Mouse (Mus musculus): ENCODE results near the gene Dync2li1. TPM values are rescaled to one million over a fixed set of nuclear protein-coding genes. Genes with fewer than 3 reads are reported as not detected.

Gene Dync2li1
- total RNA-seq (2021) = 10 to 100 TPM; 22.1 to 24.3 TPM
- long read RNA-seq, experiment 1, transcript Dync2li1-201 (13 exons, 1,354 nt) = major isoform, 28 of 28 reads
- long read RNA-seq, experiment 1, partial matches to known transcripts = 0 of 28 reads
- long read RNA-seq, experiment 1, other reads (novel, unspliced or antisense) = 0 of 28 reads
- long read RNA-seq, experiment 2, transcript Dync2li1-201 (13 exons, 1,354 nt) = major isoform, 25 of 26 reads
- long read RNA-seq, experiment 2, partial matches to known transcripts = 1 of 26 reads
- long read RNA-seq, experiment 2, other reads (novel, unspliced or antisense) = 0 of 26 reads

DNA sequence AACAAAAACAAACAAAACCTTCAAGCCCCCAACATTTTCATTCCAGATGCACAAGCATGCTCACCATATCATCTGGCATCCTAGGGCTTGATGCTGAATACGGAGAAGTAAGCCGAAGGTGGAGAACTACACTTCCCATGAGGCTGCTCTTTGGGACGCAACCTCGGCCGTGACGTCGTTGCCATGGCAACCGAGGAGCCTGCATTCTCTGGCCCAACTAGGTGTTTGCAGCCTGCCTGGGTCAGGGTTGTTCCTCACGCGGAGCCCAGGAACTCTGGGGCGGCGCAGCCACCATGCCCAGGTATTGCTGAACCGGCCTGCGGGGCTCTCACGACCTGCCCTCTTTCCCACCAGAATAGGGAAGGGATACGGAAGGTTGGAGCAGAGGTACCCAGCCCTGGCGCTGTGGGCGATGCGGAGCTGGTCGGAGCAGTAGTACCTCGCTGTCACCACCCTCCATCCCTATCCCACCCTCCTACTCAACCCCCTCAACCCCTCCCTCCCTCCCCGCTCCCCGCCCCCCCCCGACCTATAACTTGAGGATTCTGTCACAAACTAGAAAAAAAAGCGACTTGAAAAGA lies at the start of gene Dync2li1:
Dync2li1 (plus strand) TSS at position 221 of the 581 bp plus-strand sequence.
- peak; percentile 94 to 95 for DNase-seq (ENCODE audit: low spot score in 2 of 2)
- intact Hi-C loops (cut with DNase I) = no loop called here

DNA sequence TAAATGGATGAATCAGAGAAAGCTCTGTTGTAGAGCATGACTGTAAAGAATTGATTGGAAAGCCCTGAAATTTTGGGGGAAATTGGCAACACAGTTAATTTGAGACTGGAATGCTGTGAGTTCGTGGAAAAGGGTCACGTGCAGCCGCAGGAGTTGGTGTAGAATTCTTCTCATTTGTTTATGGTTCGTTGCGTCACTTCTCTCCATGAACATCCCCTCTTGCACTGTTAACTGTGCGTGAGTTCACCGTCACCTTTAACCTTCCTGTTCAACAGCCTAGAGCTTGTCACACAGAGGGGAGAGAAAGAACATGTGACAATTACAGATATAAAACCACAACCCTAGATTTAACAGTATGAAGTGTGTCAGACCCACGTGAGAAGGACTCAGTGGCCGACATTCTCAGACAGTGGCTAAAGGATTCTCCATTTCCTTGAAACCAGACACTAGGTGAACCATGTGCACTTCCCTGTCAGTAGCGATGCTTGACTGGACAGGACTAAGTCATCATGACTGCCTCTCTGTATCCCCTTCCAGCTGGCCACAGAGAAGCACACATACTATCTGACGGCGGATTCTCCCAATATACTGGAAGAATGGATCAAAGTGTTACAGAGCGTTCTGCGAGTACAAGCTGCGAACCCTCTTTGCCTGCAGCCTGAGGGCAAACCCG lies 49.5 kb upstream of the Dync2li1 start:
- intact Hi-C loops (cut with DNase I) = no loop called here
- no peak for DNase-seq (ENCODE audit: low spot score in 2 of 2)

DNA sequence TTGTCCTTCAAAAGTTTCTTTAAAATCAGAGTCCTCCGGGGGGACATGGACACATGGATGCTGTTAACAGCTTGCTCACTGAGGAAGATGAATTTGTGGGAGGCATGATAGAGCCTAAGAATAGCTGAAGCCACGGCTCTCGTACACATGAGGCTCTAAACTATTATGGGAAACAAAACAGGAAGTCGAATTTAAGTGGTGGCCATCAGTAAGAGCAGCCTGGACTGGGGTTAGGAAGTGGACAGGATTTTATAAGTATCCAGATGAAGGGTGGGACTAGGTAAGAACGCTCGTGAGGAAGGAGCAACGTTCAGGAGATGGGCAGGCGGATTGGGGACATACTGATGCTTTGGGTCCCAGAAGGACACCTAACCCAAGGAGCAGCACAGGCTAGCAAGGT lies 47.0 kb upstream of the Dync2li1 start:
- no peak for DNase-seq (ENCODE audit: low spot score in 2 of 2)
- intact Hi-C loops (cut with DNase I) = no loop called here

DNA sequence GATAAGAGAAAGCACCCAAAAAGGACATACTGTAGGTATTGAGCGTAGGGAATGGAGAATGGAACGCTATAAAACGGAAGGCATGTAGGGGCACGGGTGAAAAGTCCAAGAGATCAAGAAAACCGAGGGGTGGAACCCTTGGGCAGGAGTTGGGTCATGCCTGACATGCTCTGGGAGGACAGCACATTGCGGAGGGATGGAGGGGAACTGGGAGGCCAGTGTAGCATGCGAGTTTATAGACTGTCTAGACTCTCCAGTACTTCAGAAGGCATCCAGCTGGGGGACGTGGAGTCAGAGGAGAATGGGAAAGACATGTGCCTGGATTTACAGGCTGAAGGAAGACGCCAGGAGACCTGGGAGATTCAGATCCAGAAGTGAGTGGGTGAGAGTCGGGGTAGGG lies 46.5 kb upstream of the Dync2li1 start:
- intact Hi-C loops (cut with DNase I) = no loop called here
- no peak for DNase-seq (ENCODE audit: low spot score in 2 of 2)

DNA sequence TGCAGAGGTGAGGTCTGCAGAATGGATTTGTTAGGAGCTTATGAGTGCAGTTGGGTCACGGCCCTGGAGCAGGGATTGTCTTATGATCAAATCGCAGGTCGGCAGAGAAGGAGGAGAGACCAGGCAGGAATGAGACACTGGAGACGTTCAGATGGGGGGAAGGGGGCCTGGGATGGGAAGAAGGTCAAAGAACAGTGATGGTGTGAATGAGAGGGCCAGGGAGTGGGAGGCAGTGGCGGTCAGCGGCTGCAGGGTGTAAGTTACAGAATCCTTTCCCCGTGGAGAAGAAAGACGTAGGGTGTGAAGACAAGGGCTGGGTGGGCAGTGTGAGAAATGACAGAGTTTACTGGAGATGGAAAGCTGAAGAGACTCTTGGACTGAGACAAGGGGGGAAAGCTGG lies 45.5 kb upstream of the Dync2li1 start:
- no peak for DNase-seq (ENCODE audit: low spot score in 2 of 2)
- intact Hi-C loops (cut with DNase I) = no loop called here

DNA sequence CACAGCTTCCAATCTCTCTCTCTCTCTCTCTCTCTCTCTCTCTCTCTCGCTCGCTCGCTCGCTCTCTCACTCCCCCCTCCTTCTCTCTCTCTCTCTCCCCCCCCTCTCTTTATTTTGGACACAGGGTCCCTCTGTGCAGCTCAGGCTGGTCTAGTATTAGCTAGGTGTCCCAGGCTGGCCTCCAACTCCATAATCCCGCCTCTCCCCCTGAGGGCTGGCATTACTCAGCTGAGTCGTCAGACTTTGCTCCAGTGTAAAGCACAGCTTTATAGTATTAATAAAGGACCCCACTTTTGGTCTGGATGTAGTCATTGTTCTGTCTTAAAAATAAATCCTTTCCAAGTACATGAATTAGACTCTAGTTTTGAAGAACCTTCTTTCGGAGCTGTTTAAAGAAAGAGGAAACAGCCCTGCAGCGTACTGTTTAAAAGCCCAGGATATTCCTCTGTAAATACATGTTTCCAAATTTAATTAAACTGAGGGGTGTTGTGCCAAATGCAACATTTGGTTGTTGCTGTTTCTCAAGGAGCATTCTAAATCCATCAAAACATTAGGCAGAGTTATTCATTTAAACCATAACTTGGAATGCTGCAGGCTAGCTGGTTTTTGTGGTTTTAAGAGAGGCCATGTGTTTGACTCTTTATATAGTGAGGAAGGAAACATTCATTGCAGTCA lies 44.4 kb upstream of the Dync2li1 start:
- intact Hi-C loops (cut with DNase I) = no loop called here
- DNase-seq (ENCODE audit: low spot score in 2 of 2) = no peak

DNA sequence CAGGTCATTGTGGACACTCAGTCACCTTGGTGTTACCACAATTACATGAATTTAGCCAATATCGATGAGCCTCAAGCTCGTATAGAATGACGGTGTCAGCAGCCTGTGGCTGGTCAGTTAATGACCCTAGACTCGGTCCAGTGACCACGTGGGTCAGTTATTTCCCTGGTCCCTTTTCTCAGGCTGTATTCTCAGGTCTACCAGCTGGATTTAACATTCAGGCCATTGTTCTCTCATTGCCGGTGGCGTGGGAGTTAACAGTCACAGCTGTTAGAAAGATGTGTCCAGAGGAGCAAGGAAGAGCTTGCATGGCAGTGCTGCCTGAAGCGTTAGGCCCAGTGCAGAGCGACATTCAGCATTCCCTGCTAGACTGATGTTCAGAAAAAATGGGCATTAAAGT lies 42.2 kb upstream of the Dync2li1 start:
- intact Hi-C loops (cut with DNase I) = no loop called here

DNA sequence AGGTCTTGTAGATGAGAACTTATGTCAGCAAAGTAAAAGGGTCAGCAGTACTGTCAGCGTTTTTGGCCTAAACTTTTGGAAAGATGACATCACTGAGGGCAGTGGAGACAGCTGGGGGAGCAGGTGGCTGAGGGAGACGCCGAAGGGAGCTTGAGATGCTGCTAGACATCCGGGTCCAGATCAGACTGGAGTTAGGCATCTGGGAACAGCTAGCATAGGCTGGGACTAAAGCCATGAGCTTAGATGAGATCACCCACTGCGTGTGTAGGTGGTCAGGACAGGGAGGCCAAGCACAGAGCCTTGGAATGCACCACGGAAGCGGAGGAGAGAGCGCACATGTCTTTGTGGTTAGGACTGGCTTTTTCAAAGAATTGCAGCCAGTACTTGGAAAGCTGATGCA lies 41.2 kb upstream of the Dync2li1 start:
- DNase-seq (ENCODE audit: low spot score in 2 of 2) = peak; percentile 46 to 76
- intact Hi-C loops (cut with DNase I) = no loop called here

More for the DNA sequence above, 42.2 kb upstream of the Dync2li1 start:
- no peak for DNase-seq (ENCODE audit: low spot score in 2 of 2)

DNA sequence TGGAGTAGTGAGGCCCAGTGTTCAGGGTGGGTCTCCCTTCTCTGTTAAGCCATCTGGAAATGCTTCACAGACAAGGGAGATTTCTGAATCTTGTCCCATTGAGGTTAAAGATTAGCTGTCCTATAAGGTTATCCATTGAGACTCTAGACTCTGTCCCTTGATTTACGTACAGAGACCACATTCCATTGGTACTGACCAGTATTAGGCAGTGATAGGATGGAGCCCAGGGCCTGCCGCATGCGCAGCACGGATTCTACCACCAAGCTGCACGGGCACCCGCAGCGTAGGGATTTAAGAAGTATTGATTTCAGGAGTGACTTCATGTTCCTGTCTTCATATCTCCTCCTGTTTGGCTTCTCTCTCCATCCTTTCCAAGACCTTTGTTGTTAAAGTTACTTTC lies 36.2 kb upstream of the Dync2li1 start:
- intact Hi-C loops (cut with DNase I) = no loop called here
- no peak for DNase-seq (ENCODE audit: low spot score in 2 of 2)

DNA sequence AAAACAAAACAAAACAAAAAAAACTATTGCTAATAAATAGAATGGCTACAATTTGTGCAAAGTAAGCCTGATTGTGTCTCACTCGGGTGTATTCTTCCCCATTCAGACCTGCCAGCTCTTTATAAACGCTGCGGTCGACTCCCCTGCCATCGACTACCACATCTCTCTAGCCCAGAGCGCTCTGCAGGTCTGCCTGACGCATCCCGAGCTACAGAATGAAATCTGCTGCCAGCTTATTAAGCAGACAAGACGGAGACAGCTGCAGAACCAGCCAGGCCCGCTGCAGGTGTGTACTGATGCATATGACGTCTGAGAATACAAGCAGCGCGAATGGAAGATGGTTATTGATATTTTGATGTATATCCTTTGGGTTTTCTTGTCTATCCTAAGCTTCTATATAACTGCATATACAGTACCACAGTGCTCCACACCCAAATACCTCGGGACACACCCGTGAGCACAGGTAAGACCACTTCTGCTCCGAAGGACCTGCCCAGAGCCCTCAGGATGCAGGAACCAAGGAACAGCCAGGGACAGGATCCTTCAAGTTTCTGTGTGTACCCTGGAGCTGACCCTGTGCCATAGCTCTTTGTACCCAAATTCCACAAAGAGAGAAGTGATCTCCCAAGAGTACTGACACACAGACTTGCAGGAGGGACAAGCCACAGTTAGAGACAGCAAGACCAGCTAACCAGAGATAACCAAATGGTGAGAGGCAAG lies 34.7 kb upstream of the Dync2li1 start:
- no peak for DNase-seq (ENCODE audit: low spot score in 2 of 2)
- intact Hi-C loops (cut with DNase I) = no loop called here

DNA sequence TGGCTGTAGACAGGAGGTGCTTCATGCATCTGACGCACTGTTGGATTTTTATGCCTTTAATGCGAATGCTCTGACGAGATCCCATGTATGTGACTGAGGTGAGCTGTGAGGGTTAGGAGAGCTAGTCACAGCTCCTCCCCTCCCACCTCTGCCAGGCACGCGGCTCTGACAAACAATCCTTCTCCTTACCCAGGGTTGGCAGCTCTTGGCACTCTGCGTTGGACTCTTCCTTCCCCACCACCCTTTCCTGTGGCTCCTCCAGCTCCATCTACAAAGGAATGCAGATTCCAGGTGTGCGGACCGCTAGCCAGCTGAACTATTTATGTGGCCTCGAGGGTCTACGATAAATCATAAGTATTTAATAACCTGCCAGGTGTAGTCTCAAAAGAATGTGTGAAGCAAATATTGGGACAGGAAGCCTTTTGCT lies 30.3 kb upstream of the Dync2li1 start:
- intact Hi-C loops (cut with DNase I) = no loop called here
- no peak for DNase-seq (ENCODE audit: low spot score in 2 of 2)

DNA sequence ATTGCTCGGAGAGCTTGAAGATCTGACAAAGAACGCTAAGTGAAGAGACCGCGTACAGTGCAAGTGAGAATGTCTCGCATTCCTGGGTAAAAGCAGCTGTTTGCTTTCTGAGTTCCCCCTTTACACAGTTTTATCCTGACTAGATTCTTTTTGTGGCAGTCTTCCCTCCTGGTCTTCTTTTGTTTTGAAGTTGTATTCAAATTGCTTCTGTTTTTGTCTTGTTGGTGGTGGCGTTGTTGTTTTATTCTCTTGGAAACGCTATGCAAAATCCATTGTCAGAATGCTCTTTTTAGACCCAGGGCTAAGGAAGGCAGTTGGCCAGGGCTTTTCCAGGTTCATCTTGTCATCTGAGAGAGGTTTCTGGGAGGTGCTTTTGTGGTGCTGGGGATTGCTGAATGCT lies 29.8 kb upstream of the Dync2li1 start:
- intact Hi-C loops (cut with DNase I) = no loop called here
- DNase-seq (ENCODE audit: low spot score in 2 of 2) = no peak

DNA sequence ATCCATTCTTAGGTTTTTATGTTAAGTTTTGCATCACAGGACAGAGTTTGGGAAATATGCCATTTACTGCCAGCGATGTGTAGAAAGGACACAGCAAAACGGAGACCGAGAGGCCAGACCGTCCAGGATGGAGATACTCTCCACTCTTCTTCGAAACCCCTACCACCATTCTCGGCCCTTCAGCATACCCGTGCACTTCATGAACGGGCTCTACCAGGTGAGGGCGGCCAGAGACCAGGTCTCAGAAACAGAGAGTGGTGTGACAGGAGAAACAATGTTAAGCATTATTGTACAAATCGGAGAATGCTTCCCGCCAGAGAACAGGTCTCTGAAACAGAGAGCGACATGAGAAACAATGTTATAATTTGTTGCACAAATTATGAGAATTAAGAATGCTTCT lies 28.4 kb upstream of the Dync2li1 start:
- no peak for DNase-seq (ENCODE audit: low spot score in 2 of 2)

DNA sequence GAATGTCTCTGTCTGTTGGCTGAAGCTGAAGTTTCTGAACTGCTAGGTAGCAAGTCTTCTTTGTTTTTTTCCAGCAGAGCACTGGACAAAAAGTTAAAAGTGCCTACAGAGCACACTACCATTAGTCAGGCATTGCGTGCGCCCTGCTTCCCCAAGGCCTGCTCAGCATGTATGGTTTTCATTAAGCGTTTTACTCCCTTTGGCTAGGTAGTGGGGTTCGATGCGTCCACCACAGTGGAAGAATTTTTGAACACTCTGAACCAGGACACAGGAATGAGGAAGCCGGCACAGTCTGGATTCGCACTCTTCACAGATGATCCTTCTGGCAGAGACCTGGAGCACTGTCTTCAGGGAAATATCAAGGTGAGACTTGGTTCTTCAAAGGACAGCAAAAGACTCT lies 27.4 kb upstream of the Dync2li1 start:
- intact Hi-C loops (cut with DNase I) = no loop called here
- DNase-seq (ENCODE audit: low spot score in 2 of 2) = no peak

More for the DNA sequence above, 28.4 kb upstream of the Dync2li1 start:
- intact Hi-C loops (cut with DNase I) = no loop called here

DNA sequence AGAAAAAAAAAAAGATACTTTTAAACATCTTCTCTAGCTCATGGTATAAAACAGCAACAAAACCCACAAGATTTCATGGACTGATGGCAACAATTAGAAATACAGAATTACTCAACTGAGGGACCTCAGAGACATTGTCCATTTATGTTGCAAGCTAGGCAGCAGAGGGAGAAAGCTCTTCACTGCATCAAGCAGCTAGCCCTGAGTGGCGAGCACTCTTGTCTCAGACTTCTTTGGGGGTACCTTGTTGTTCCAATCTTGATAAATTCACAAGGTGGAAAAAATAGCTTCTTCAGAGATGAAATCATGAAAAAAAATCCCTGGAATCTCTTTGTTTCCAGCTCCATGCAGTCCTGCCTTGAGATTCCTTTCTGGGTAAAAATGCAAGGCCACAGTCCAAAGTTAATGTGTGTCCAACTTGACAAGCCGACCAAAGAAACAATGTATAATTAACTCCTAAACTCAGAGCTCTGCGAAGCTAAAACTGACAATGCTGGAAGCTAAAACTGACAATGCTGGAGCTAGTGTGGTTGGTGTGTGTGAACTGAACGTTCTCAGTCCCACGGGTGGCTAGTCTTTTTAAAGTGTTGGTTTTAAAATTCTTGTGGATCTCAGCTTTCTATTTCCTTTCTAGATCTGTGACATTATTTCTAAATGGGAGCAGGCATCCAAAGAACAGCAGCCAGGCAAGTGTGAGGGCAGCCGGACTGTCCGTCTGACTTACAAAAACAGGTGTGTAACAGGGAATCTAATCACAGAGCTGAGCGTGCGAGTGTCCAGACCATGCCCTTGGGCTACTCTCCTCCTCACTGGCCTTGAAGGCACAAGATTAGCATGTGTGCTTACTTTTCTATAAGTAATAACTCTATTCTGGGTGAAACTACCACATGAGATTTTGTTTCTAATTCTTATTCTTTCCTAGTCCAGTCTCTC lies 26.0 kb upstream of the Dync2li1 start:
- DNase-seq (ENCODE audit: low spot score in 2 of 2) = no peak
- intact Hi-C loops (cut with DNase I) = no loop called here

DNA sequence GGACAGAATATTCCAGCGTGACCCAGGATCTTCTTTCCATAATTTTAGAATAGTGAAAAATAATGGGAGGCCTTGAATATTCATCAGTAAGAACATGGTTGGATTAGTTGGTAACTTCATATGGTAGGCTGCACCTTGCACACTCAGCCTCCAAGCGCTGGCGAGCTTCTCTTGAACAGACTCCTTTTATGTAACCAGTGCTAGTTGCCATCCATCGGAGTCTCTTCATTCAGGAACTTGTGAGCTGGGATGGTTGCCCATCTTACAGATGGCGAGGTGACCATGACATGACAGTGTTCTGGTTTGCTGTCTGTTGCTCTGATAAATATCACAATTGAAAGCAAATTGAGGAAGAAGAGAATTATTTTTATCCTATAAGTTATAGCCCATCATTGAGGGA lies 24.5 kb upstream of the Dync2li1 start:
- intact Hi-C loops (cut with DNase I) = no loop called here

DNA sequence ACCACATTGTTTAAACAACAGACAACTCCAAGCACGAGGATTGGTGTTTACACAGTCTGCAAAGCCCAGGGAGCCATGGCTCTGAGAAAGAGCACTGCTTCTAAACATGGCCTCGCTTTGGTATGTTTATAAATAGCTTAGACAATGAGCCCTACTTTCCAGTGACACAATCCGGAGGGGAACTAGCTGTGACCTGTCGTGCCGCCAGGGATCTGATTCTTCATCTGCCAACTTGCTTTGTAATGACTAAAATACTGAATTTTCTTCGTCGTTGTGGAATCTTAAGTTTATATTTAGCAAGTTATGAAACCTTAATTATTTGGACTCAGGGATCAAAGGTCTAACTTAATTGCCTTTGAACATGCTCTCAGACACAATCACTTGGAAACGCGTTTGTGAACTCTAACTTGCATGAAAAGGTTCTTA lies 23.1 kb upstream of the Dync2li1 start:
- intact Hi-C loops (cut with DNase I) = no loop called here
- no peak for DNase-seq (ENCODE audit: low spot score in 2 of 2)

More for the DNA sequence above, 24.5 kb upstream of the Dync2li1 start:
- DNase-seq (ENCODE audit: low spot score in 2 of 2) = no peak

DNA sequence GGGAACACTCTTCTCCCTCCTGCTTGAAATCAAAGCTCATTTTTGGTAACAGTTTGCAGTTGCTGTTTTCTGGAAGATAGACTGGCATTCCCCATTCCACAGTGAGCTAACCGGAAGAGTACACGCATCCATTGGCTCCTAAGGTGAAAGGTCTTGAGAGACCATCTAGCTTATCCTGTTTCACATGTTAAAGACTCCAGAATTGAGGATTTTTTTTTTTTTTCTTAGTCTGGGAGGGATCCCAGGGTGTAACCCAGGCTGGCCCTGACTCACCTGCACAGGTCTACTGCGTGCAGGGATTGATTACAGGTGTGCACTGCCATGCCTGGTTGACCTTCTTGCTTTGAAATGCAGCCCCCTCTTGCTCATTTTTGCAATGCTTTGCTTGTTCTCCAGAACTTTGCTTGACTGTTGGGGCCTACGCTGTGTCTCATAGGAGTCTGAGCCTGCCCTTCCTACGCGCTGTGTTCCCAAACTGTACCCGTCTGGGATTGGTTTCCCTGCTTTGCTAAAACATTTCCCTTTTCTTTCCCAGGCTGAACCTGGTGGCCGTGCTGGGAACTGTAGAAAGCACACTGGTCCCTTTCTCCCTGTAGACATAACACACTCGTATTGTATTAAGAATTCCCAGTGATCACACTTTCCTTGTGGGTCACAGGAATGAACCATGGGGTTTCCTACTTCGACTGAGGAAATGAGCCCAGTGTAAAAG lies 22.4 kb upstream of the Dync2li1 start:
- DNase-seq (ENCODE audit: low spot score in 2 of 2) = no peak
- intact Hi-C loops (cut with DNase I) = no loop called here
